Mouse (Mus musculus) gastrocnemius, postnatal 14 days (tissue): Measurements from ENCODE around the gene Gli1. TPM values are rescaled to one million over a fixed set of nuclear protein-coding genes. Genes with fewer than 3 reads are reported as not detected.
"Not testable (repeated sequence)": the region's sequence is repeated elsewhere in the genome, so short reads cannot be mapped to it uniquely, and the experiment has no call there.

Experiments
- DNase-seq: peaks from one replicate; pipeline ENCODE4 v3.0.0; 2021; ENCODE audit warnings: mixed read lengths
- intact Hi-C: fragments of 180-260 bp; cut with DNase I; formaldehyde crosslinking; loops from one replicate; pipeline ENCODE4 v1.15.1; 2025; ENCODE audit warnings: low total_unique reads
- total RNA-seq, 2 experiments: library from RNA; stranded (reverse); gene quantifications; 2 replicates each; pipeline ENCODE4 v1.2.3; 2021

Gli1 gene
- total RNA-seq, 2 experiments from 2014 or later, result 2.3 to 2.7 TPM

DNA sequence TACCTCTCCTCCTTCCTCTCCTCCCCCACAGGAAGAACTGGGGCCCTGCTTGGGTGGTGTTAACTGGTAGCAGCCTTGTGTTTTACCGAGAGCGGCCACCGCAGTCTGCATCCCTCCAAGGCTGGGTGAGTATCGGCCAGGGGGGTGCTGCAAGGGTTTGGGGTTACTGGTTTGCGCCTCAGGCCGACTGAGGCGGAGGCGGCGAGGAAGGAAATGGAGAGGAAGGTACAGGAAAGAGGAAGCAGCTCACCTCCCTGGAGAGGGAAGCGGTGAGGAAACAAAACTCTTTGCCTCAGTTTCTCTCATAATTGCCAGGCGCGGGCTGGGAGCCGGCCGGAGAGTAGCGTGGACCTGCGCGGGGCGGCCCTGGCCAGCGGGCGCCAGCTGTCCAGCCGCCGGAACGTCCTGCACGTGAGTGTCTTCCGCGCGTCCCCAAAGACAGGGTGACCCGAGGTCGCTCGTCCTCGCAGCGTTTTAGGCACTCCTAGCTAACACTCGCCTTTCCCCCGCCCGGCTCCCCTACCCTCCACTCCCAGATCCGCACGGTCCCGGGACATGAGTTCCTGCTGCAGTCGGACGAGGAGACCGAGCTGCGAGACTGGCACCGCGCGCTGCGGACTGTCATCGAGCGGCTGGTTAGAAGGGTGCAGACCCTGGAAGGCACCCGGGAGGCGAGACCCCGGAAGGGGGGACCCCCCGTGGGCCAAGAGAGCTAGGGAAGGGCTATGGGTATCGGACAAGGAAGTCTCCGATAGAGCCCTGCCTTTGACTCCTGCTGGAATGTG lies 15.6 kb downstream of the Gli1 start:
- intact Hi-C loops, result no loop called here
- DNase-seq, result peak; percentile 27

DNA sequence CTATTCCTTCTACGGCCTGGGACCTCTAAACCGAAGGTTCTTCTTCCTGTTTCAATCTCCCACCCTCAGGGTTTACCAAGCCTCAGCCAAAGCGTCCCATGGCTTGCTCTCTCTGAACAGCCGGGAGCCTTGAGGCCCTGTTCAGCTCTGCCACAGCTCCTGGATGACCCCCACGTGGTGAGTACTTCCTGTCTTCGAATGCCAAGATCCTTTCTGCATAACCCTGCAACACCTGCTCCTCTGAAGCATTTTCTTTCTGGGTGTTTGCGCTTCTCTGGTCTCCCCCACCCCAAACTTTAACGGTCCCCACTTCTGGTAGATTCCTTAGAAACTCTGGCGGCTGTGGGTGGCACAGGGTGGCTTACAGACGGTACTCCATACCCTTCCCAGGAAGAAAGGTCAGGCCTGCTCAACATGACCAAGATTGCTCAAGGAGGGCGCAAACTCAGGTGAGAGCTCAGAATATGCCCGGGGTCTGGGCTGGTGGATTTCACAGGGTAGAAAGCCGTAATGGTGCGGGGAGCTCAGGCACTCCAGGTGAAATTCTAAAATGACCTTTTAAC lies 16.2 kb downstream of the Gli1 start:
- intact Hi-C loops, result no loop called here
- no peak for DNase-seq

DNA sequence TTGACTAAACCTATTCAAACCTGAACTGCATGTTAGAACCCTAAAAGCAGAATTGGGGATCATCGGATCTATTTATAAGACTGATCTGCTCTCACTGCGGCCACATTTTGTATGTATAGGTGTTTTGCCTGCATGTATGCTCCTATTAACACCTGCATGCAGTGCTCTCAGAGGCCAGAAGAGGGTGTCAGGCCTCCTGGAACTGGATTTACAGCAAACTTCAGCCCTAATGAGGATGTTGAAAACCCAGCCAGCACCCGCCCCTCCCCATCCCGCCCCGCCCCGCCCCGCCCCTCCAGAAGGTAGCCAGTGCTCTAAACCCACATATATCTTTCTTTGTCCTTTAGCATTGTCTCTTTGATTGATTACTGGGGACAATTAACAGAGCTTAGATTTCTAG lies 17.3 kb downstream of the Gli1 start:
- intact Hi-C loops, result no loop called here

DNA sequence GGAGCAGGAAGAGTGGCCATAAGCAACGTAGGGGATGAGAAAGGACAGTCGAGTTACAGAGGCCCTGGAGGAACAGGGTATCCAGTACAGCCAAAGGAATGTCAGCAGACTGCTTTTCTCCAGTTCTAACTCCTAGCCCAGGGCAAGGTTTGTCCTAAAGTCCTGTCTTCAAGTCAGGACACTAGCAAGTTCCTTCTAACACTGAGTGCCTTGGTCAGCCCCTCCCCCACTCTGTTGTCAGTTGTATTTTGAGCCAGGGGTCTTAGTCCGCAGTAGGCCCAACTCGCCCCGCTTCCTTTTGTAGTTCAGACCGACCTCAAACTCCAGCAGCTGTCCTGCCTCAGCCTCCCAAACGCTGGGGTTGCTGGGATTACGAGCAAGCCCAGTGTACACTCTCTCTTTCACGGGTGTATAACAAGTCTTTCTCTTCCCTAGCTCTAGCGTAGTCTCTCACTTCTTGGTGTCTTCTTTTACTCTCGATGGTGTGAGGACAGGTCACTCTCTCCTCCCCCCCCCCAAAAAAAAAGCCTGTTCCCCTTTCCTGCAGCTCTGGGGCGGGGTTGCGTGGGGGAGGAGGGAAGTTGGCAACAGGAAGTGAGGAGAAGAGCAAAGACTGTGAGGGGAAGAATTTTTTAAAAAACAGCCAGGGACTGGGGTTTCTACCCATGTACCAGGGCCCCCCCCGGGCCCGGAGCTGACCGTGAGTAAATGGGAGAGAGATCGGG lies 18.5 kb downstream of the Gli1 start:
- no peak for DNase-seq
- intact Hi-C loops, result no loop called here

More for the DNA sequence above, 17.3 kb downstream of the Gli1 start:
- no peak for DNase-seq

DNA sequence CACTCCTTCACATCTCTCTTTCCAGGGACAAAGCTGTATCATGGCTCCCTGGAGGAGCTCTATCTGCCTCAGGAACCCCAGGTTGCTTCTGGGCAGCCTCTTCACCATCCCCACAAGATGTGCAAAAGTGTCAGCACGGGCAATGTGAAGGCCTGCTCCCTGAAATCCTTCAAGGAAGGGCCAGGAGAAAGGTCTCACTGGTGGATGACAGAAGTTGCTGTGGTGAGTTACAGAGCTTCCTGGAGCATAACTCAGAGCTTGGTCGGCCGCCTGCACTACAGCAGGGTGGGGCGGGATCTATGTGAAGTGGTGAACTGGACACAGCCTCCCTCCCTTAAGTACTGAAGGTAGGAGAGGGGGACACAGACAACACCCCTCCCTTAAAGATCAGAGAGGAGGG lies 19.1 kb downstream of the Gli1 start:
- DNase-seq, result no peak
- intact Hi-C loops, result no loop called here

DNA sequence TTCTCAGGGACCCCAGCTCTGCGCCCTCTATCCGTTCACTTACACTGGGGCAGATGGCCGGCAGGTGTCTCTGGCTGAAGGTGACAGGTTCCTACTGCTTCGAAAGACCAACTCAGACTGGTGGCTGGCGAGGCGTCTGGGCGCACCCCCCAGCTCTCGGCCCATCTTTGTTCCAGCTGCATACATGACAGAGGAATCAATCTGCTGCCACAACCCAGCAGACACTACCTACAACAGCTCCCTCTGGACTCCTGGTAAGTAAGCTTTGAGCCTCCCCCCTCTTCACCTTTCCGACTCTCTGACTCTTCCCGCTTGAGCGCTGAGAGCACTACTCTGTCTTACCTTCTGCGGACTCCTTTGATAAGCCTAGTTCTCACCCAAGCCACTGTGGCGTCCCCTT lies 19.6 kb downstream of the Gli1 start:
- intact Hi-C loops, result no loop called here

DNA sequence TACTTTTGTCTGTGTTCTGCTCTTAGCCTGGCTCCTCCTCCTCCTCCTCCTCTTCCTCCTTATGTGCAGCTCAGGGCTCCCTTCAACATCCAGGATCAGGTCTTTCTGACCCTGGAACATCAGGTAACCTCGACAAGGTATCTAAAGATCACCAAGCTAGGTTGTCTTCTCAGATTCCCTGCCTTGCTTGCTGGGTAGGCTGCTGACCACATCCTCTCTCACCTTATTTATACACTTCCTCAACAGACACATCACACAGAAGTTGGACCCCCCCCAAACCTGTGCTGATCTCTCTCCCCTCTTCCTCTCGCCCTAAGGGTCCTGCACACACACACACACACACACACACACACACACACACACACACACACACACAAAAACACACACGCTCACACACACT lies 20.2 kb downstream of the Gli1 start, which contains the start of gene Arhgap9:
Gene Arhgap9 (plus strand): TSS at position 344 of the 400 bp plus-strand sequence.
- no peak for DNase-seq
- intact Hi-C loops, result no loop called here

More for the DNA sequence above, 19.6 kb downstream of the Gli1 start:
- DNase-seq, result no peak

DNA sequence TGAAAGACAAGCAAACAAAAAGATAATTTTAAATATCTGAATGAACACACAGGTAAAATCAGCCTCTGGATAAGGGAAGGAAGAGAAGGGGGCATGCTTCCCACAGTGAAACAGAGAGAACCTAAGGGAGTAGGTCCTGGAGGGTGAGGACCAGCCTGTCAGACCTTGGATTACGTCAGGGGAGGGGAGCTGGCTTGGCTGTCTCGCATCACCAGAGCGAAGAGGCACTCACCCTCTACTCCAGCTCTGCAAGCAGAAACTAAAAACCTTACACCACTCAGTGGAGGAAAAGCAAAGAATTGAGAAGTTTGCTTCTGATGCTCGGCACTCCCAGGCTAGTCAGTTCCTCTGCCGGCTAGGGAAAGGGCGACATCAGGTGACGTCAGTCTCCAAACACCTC lies 21.8 kb downstream of the Gli1 start:
- intact Hi-C loops, result loop anchor here (5.0 kb wide), 1 partner anchor 1302 kb away; no protein-coding TSS in a partner anchor
- DNase-seq, result no peak

DNA sequence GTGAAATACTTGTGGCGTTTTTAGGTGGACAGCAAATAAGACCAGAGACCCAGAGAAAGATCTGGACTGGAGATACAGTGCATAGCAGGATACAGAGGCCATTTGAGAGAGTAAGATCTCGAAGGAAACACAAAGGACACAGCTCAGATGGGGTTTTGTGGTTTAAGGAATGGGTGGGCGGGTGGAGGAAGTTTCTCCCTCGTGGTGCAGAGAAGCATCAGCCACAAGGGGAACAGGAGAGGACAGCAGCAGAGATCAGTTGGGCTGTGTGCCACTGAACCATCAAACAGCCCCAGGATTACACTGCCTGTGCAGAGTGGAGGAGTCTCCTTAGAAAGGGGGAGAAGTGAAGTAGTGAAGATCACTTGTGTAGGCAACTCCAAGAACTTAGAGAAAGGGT lies 23.8 kb downstream of the Gli1 start:
- DNase-seq, result no peak
- intact Hi-C loops, result loop anchor here (5.0 kb wide), 1 partner anchor 1304 kb away; no protein-coding TSS in a partner anchor

DNA sequence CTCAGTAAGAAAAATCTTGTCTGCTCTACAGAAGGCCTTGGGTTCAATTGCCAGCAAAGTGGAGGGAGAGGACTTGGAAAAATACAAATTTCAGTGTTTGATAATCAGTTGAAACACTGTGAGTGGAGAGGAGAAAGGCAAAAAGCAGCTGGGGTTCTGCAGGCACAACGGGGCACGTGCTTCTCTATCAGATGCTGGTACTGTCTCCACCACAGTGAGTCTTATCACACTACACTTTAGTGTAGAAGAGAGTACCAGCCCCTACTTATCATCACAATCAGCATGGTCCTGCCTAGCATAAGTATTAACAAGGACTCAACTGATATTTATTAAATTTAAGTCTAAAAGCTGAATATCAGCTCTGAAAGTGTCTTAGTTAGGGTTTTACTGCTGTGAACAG lies 24.5 kb downstream of the Gli1 start:
- no peak for DNase-seq
- intact Hi-C loops, result loop anchor here (5.0 kb wide), 1 partner anchor 1305 kb away; no protein-coding TSS in a partner anchor

DNA sequence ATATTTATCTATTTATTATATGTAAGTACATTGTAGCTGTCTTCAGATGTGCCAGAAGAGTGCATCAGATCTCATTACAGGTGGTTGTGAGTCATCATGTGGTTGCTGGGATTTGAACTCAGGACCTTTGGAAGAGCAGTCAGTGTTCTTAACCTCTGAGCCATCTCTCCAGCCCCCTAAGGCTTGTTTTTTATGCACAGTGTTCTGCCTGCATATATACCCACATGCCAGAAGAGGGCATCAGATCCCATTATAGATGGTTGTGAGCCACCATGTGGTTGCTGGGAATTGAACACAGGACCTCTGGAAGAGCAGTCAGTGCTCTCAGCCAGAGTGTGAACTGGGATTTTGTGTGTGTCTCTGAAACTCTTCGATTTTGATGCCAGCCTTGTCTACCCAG lies 26.8 kb downstream of the Gli1 start:
- DNase-seq, result not testable (repeated sequence)
- intact Hi-C loops, result loop anchor here (5.0 kb wide), 1 partner anchor 1307 kb away; no protein-coding TSS in a partner anchor

DNA sequence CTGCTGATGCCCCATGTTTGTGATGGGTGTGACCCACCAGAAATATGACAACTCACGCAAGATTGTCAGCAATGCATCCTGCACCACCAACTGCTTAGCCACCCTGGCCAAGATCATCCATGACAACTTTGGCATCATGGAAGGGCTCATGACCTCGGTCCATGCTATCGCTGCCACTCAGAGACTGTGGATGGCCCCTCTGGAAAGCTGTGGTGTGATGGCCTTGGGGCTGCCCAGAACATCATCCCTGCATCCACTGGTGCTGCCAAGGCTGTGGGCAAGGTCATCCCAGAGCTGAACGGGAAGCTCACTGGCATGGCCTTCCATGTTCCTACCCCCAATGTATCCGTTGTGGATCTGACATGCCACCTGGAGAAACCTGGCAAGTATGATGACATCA lies 28.3 kb downstream of the Gli1 start:
- intact Hi-C loops, DNase-seq: not testable (repeated sequence)

DNA sequence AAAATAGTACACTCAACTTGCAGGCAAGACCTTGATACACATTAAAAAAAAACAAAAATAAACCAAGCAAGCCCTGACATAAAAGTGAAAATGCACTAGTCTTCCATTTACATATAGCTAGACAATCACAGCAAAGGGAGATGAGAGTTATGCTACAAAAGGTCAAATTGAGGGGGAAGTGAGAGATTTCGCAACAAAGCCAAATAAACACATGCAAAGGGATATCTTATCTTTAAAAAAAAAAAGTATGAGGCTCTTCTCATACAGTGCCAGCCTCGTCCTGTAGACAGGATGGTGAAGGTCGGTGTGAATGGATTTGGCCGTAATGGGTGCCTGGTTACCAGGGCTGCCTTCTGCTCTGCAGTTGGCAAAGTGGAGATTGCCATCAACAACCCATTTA lies 28.9 kb downstream of the Gli1 start:
- intact Hi-C loops, result no loop called here
- DNase-seq, result no peak

DNA sequence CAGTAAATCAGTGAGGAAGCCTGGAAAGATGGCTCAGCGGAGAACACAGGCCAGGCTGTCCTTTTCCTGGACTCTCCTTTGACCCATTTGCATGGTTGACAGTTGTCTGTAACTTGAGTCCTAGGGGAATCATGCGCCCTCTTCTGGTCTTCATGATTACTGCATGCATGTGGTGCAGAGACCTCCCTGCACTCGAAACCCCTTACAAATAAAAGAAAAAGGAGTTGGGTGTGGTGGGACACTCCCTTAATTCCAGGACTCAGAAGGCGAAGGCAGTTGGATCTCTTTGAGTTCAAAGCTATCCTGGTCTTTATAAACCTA lies 29.5 kb downstream of the Gli1 start:
- DNase-seq, result peak; percentile 75
- intact Hi-C loops, result no loop called here

DNA sequence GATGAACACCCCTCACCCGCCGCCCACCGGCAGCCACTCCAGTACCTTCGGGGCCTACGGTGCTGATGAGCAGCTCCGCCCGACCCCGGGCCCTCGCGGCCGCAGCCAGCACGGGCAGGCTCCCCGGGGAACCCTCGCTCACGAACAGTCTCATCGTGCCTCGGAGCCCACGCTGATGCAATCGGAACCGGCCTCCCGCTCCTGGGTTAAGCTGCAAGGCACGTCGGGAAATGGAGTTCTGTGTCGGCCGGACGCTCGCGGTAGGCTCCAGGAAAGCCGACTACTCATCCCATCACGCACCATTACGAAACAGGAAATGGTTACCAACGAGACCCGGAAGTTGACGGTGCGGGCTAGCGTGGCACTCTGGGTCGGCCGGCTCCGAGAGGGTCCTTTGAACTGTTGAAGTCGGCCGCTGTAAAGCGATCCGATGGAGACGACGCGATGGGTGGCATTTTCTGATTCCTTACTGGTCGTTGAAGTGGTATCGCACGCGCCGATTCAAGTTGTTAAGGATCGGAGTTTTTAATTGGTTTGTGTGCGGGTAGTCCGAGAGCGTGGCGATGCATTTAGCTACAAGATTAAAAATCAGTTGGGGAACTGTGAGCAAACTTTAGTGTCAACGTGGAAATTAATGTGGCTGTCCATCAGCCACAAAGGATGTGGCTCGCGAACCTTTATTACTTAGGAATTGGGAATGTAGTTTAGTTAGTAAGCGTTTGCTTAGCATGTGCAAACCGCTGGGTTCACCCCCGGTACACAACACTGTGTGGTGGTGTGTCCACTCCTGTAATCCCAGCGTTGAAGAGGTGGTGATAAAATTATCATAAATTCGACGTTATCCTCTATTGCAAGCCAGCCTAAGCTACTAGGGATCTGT lies 30.1 kb downstream of the Gli1 start, which contains the start of gene Mars:
Gene Mars (minus strand): TSS at position 311 of the 880 bp plus-strand sequence.
- DNase-seq, result peak; percentile 91
- intact Hi-C loops, result no loop called here

DNA sequence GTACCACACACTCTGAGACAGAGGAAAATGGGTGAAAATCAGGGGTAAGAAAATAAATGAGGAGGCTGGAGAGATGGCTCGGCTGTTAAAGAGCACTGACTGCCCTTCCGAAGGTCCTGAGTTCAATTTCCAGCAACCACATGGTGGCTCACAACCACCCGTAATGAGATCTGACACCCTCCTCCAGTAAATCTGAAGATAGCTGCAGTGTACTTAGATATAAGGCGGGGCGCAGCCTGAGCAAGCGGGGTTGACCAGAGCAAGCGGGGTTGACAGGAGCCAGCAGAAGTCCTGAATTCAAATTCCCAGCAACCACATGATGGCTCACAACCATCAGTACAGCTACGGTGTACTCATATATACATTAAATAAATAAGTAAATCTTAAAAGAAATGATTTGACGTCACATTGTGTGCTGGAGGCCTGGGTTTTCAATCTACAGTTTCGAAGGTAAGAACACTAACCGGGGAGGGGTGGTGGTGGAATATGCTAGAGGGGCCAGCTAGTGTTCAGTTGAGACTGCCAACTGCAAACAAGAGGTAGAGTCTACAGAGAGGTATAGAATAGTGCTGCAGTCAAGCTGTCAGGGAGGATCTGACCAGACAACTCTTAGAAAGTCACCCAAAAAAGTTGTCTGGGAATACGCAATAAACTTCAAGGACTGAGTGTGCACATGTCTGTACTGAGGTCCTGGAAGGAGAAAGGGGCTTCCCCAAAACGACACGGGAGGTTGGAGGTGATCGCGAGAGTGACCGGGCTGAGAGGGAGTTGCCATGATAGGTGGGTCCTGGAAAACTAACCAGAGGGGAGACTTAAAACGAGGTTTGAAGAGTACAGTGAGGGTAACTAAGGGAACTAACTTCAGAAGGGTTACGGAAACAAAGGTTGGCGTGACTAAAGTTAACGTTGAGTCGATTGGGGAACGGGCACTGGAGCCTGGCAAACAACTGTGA lies 31.0 kb downstream of the Gli1 start:
- no peak for DNase-seq
- intact Hi-C loops, result no loop called here

DNA sequence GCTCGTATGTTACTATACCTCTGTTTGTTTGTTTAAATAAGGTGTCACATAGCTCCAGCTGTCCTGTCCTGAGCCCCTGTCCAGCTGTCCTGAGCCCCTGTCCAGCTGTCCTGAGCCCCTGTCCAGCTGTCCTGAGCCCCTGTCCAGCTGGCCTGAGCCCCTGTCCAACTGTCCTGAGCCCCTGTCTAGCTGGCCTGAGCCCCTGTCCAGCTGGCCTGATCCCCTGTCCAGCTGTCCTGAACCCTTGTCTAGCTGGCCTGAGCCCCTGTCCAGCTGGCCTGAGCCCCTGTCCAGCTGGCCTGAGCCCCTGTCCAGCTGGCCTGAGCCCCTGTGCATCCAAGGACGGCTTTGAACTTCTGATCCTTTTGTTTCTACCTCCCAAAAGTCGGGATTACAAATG lies 32.6 kb downstream of the Gli1 start:
- DNase-seq, intact Hi-C loops: not testable (repeated sequence)

DNA sequence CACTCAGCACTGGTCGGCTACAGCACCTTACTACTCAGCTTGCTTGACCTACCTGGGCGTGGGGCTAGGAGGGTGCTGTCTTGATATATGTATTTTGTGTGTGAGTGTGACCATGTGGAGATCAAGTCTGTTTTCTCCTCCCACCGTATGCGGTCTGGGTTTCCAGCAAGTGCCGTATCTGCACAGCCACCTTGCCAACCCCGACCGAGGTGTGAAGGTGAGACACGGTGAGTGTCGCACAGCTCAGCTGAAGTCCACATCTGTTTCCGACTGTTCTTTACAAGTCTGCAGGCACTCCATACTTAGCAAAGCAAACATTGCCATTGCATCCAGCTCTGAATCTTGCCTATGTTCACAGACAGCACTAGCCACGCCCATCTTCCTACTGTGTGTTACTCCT lies 38.6 kb downstream of the Gli1 start:
- no peak for DNase-seq
- intact Hi-C loops, result no loop called here
